Mouse (Mus musculus) kidney, adult 2 months (tissue): Measurements from ENCODE around the gene 6030468B19Rik.

Experiments used
- CTCF ChIP-seq: fragments of 200-500 bp; conservative IDR thresholded peaks from 2 replicates; pipeline ENCODE4 v1.5.1; 2011; ENCODE audit warnings: low read depth, mild to moderate bottlenecking, control low read depth, low read length, moderate library complexity, mixed read lengths; ENCODE audit not compliant: insufficient read depth, insufficient read length
- POLR2A ChIP-seq: fragments of 200-500 bp; IDR thresholded peaks from one replicate; pipeline ENCODE4 v1.6.1; 2011; ENCODE audit warnings: low read depth, low read length, control low read depth

DNA sequence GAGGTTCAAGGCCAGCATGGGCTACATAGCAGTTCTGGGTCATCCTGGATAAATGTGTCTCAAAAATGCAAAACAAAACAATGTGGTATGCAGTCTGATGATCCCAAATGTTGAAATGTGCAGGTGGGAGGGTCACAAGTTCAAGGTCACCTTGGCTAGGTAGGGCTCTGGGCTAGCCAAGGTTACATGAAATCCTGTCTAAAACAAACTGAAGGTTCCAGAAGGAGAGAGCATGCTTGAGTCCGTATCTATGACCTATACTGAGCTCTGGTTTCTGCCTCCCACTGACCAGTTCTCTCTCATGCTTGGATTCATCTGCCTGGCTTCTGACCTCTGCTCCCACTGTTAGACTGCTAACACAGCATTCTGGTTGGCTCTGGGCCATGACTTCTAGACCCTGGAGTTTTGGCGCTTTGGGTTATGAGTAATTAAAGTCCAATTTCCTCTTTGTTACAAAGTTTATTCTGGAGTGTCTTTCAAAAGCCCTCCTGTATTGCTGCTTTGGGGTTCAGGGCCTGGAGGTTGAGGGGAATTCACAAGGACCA is 32.3 kb downstream of the 6030468B19Rik start:
- TF ChIP-seq POLR2A: no peak
- TF ChIP-seq CTCF: no peak
